Mouse (Mus musculus): ENCODE measurements around the gene Cacna2d3. TPM values are rescaled to one million over a fixed set of nuclear protein-coding genes. Genes with fewer than 3 reads are reported as not detected.

The Cacna2d3 gene
- total RNA-seq, 1 experiment: 0.40 TPM

GRCm38 (mm10) chr14:29061491-29061890 is 660.2 kb downstream of the Cacna2d3 start:
- in situ Hi-C loops (cut with MboI; ENCODE audit: low sequenced_read_pairs in 2 of 2, unreplicated experiment in 2 of 2): no loop called here
- TF ChIP-seq MAFK (IDR thresholded peaks at IDR 0.05; ENCODE audit: insufficient read depth, low read depth, low read length): no peak
- no peak for TF ChIP-seq HCFC1 (IDR thresholded peaks at IDR 0.05; ENCODE audit: borderline replicate concordance, insufficient read depth, low read length)
- no peak for TF ChIP-seq CHD2 (IDR thresholded peaks at IDR 0.05; ENCODE audit: low read depth, low read length)
- no peak overlapping the region for H3K27ac ChIP-seq (ENCODE audit: insufficient read depth, low read depth, low read length, poor library complexity, severe bottlenecking)
- H3K9me3 ChIP-seq (ENCODE audit: control insufficient read depth, insufficient read depth, low read depth, low read length): no peaks in the 10 kb centered on the region
- DNase-seq (ENCODE audit: low read depth, low spot score): no peak
- no peaks in the 10 kb centered on the region for H3K36me3 ChIP-seq (ENCODE audit: control insufficient read depth, insufficient read depth, low read length, poor library complexity, severe bottlenecking)
- no peak overlapping the region for H3K4me3 ChIP-seq (ENCODE audit: insufficient read depth in 1 of 2, low read depth in 1 of 2, low read length in 2 of 2, poor library complexity in 1 of 2, severe bottlenecking in 1 of 2)
- H3K9ac ChIP-seq (ENCODE audit: insufficient read depth, low read depth, low read length, poor library complexity, severe bottlenecking): no peak overlapping the region
- no peaks in the 10 kb centered on the region for H3K4me1 ChIP-seq (ENCODE audit: control insufficient read depth in 2 of 2, insufficient read depth in 2 of 2, low read length in 2 of 2, poor library complexity in 1 of 2)

- no peak overlapping the region for H3K4me3 ChIP-seq (ENCODE audit: insufficient read depth in 1 of 2, low read depth in 1 of 2, low read length in 2 of 2, poor library complexity in 1 of 2, severe bottlenecking in 1 of 2)
- no peaks in the 10 kb centered on the region for H3K36me3 ChIP-seq (ENCODE audit: control insufficient read depth, insufficient read depth, low read length, poor library complexity, severe bottlenecking)
- H3K27ac ChIP-seq (ENCODE audit: insufficient read depth, low read depth, low read length, poor library complexity, severe bottlenecking): no peak overlapping the region
- no peaks in the 10 kb centered on the region for H3K4me1 ChIP-seq (ENCODE audit: control insufficient read depth in 2 of 2, insufficient read depth in 2 of 2, low read length in 2 of 2, poor library complexity in 1 of 2)
- no peak overlapping the region for H3K9ac ChIP-seq (ENCODE audit: insufficient read depth, low read depth, low read length, poor library complexity, severe bottlenecking)
- no peak for DNase-seq (ENCODE audit: low read depth, low spot score)
- no peak for TF ChIP-seq ZC3H11A (IDR thresholded peaks at IDR 0.05; ENCODE audit: borderline replicate concordance, low read depth, low read length)
- TF ChIP-seq HCFC1 (IDR thresholded peaks at IDR 0.05; ENCODE audit: borderline replicate concordance, insufficient read depth, low read length): no peak
- TF ChIP-seq MAFK (IDR thresholded peaks at IDR 0.05; ENCODE audit: insufficient read depth, low read depth, low read length): no peak
- TF ChIP-seq CHD2 (IDR thresholded peaks at IDR 0.05; ENCODE audit: low read depth, low read length): no peak
- TF ChIP-seq ZNF384 (IDR thresholded peaks at IDR 0.05; ENCODE audit: low read depth, low read length): no peak
- in situ Hi-C loops (cut with MboI; ENCODE audit: low sequenced_read_pairs in 2 of 2, unreplicated experiment in 2 of 2): no loop called here
- H3K9me3 ChIP-seq (ENCODE audit: control insufficient read depth, insufficient read depth, low read depth, low read length): no peaks in the 10 kb centered on the region
These were observed 661.0 kb downstream of the Cacna2d3 start for GRCm38 (mm10) chr14:29060679-29061078.

- no peak overlapping the region for H3K4me3 ChIP-seq (ENCODE audit: insufficient read depth in 1 of 2, low read depth in 1 of 2, low read length in 2 of 2, poor library complexity in 1 of 2, severe bottlenecking in 1 of 2)
- H3K9ac ChIP-seq (ENCODE audit: insufficient read depth, low read depth, low read length, poor library complexity, severe bottlenecking): no peak overlapping the region
- no peak overlapping the region for H3K27ac ChIP-seq (ENCODE audit: insufficient read depth, low read depth, low read length, poor library complexity, severe bottlenecking)
- no peaks in the 10 kb centered on the region for H3K9me3 ChIP-seq (ENCODE audit: control insufficient read depth, insufficient read depth, low read depth, low read length)
- H3K4me1 ChIP-seq (ENCODE audit: control insufficient read depth in 2 of 2, insufficient read depth in 2 of 2, low read length in 2 of 2, poor library complexity in 1 of 2): no peaks in the 10 kb centered on the region
- no peaks in the 10 kb centered on the region for H3K36me3 ChIP-seq (ENCODE audit: control insufficient read depth, insufficient read depth, low read length, poor library complexity, severe bottlenecking)
- peak; percentile 3 for DNase-seq (ENCODE audit: low read depth, low spot score)
- TF ChIP-seq CHD2 (IDR thresholded peaks at IDR 0.05; ENCODE audit: low read depth, low read length): no peak
- TF ChIP-seq HCFC1 (IDR thresholded peaks at IDR 0.05; ENCODE audit: borderline replicate concordance, insufficient read depth, low read length): no peak
- no peak for TF ChIP-seq ZNF384 (IDR thresholded peaks at IDR 0.05; ENCODE audit: low read depth, low read length)
- TF ChIP-seq ZC3H11A (IDR thresholded peaks at IDR 0.05; ENCODE audit: borderline replicate concordance, low read depth, low read length): no peak
- no peak for TF ChIP-seq MAFK (IDR thresholded peaks at IDR 0.05; ENCODE audit: insufficient read depth, low read depth, low read length)
- in situ Hi-C loops (cut with MboI; ENCODE audit: low sequenced_read_pairs in 2 of 2, unreplicated experiment in 2 of 2): no loop called here
These were observed 669.5 kb downstream of the Cacna2d3 start for GRCm38 (mm10) chr14:29051951-29052835.

- Histone ChIP-seq H3K9ac (ENCODE audit: insufficient read depth, low read depth, low read length, poor library complexity, severe bottlenecking) (no peak overlapping the region), H3K4me1 (ENCODE audit: control insufficient read depth in 2 of 2, insufficient read depth in 2 of 2, low read length in 2 of 2, poor library complexity in 1 of 2) (no peaks in the 10 kb centered on the region), H3K27ac (ENCODE audit: insufficient read depth, low read depth, low read length, poor library complexity, severe bottlenecking) (no peak overlapping the region), H3K36me3 (ENCODE audit: control insufficient read depth, insufficient read depth, low read length, poor library complexity, severe bottlenecking) (no peaks in the 10 kb centered on the region), H3K4me3 (ENCODE audit: insufficient read depth in 1 of 2, low read depth in 1 of 2, low read length in 2 of 2, poor library complexity in 1 of 2, severe bottlenecking in 1 of 2) (no peak overlapping the region), H3K9me3 (ENCODE audit: control insufficient read depth, insufficient read depth, low read depth, low read length) (no peaks in the 10 kb centered on the region)
- in situ Hi-C loops (cut with MboI; ENCODE audit: low sequenced_read_pairs in 2 of 2, unreplicated experiment in 2 of 2): no loop called here
- no peak for TF ChIP-seq HCFC1 (IDR thresholded peaks at IDR 0.05; ENCODE audit: borderline replicate concordance, insufficient read depth, low read length)
- no peak for TF ChIP-seq CHD2 (IDR thresholded peaks at IDR 0.05; ENCODE audit: low read depth, low read length)
- no peak for TF ChIP-seq MAFK (IDR thresholded peaks at IDR 0.05; ENCODE audit: insufficient read depth, low read depth, low read length)
- TF ChIP-seq ZNF384 (IDR thresholded peaks at IDR 0.05; ENCODE audit: low read depth, low read length): no peak
- no peak for TF ChIP-seq ZC3H11A (IDR thresholded peaks at IDR 0.05; ENCODE audit: borderline replicate concordance, low read depth, low read length)
- no peak for DNase-seq (ENCODE audit: low read depth, low spot score)
These were observed 679.3 kb downstream of the Cacna2d3 start for GRCm38 (mm10) chr14:29042355-29042754.

All from ES-E14 (cell line).